7 mouse cellular contexts compared by ENCODE assay signal in the genomic region with DNA sequence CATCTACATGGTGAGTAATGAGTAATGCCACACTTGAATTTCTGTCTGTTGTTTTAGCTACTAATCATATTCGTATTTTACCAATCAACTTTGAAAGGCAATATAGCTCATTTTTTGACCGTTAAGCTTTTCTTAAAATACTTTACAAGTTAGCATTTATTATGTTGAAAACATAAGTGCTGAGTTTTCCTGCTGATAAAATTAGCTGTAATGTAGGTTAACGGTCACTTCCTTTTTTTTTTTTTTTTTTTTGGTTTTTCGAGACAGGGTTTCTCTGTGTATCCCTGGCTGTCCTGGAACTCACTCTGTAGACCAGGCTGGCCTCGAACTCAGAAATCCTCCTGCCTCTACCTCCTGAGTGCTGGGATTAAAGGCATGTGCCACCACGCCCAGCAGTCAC. TPM values are rescaled to one million over a fixed set of nuclear protein-coding genes. Genes with fewer than 3 reads are reported as not detected.
DNase-seq lines count a peak whose midpoint lies in the region; TF ChIP-seq lines count a peak whose summit lies in the region.
"Not testable (repeated sequence)": the region's sequence is repeated elsewhere in the genome, so short reads cannot be mapped to it uniquely, and the experiment has no call there.
"Had no signal": no experiment of that assay in that cellular context is flagged by ENCODE, and none has a peak within 500 bp of the region (broad histone marks: within the 10 kb centered on the region; RNA-seq: fewer than 3 reads in every experiment).

No protein-coding gene starts in this region.

- peak; percentile 26 for DNase-seq in MEL (ENCODE audit: low read depth, low spot score)

- not testable (repeated sequence) for H3K27me3 ChIP-seq in MEL (ENCODE audit: control insufficient read depth in 1 of 2, insufficient read depth in 2 of 2, low read length in 2 of 2)

- H3K27ac ChIP-seq in MEL (ENCODE audit: control insufficient read depth, low read depth, low read length) (peak overlapping the region; percentile 63), macrophage (peak overlapping the region; percentile 65)
- peak overlapping the region; percentile 78 for H3K27ac ChIP-seq in bone marrow macrophage, adult 2 months (ENCODE audit: insufficient read depth, low read depth, low read length)

- not testable (repeated sequence) for TF ChIP-seq CTCF in MEL (IDR thresholded peaks at IDR 0.05 in 2 of 3, conservative IDR thresholded peaks at IDR 0.05 in 1 of 3; ENCODE audit: control insufficient read depth in 1 of 3, insufficient read depth in 1 of 3, low read depth in 2 of 3, low read length in 3 of 3, poor library complexity in 1 of 3, severe bottlenecking in 1 of 3); bone marrow macrophage, adult 2 months (IDR thresholded peaks at IDR 0.05; ENCODE audit: low read depth, low read length)

- not testable (repeated sequence) for H3K9ac ChIP-seq in MEL (ENCODE audit: control insufficient read depth, low read depth, low read length, poor library complexity, severe bottlenecking)

- H3K4me3 ChIP-seq in MEL (ENCODE audit: control insufficient read depth in 1 of 2, insufficient read depth in 1 of 2, low read depth in 2 of 2, low read length in 2 of 2); bone marrow macrophage, adult 2 months (ENCODE audit: insufficient read depth, low read length); macrophage (ENCODE audit: inconsistent target): not testable (repeated sequence)

- TF ChIP-seq POLR2A in MEL (IDR thresholded peaks at IDR 0.05; ENCODE audit: control insufficient read depth in 1 of 2, insufficient read depth in 1 of 2, low read depth in 1 of 2, low read length in 2 of 2, poor library complexity in 1 of 2); bone marrow macrophage, adult 2 months (IDR thresholded peaks at IDR 0.05; ENCODE audit: borderline replicate concordance, low read depth, low read length): not testable (repeated sequence)

- 16% methylated on average over 5 of the region's 6 CpGs for WGBS in macrophage (ENCODE audit: missing documents)

- peaks cover 2 to 16% of the 10 kb centered on the region in 2 experiments for H3K36me3 ChIP-seq in MEL (ENCODE audit: control insufficient read depth in 1 of 2, insufficient read depth in 2 of 2, low read length in 2 of 2)
- H3K36me3 ChIP-seq in macrophage (ENCODE audit: inconsistent target) = peaks cover 56% of the 10 kb centered on the region

- TF ChIP-seq EP300 in MEL (IDR thresholded peaks at IDR 0.05; ENCODE audit: low read depth in 1 of 2, low read length in 2 of 2) = peak; percentile 48 to 62; a peak in 2 of 4 replicates

- not testable (repeated sequence) for H3K9me3 ChIP-seq in MEL (replicated peaks; ENCODE audit: insufficient read depth, low read length)

- not testable (repeated sequence) for TF ChIP-seq RAD21 in MEL (IDR thresholded peaks at IDR 0.05; ENCODE audit: low read depth, low read length)

- H3K4me1 ChIP-seq in MEL (ENCODE audit: control insufficient read depth in 1 of 2, insufficient read depth in 2 of 2, low read length in 2 of 2) = peaks cover 13 to 14% of the 10 kb centered on the region in 2 experiments
- not testable (repeated sequence) for H3K4me1 ChIP-seq in bone marrow macrophage, adult 2 months (ENCODE audit: control insufficient read depth, insufficient read depth, low read length)

- H3K79me2 ChIP-seq in MEL (ENCODE audit: control insufficient read depth, insufficient read depth, low read length, poor library complexity); macrophage (ENCODE audit: inconsistent target): not testable (repeated sequence)

TF ChIP-seq in MEL, 35 proteins besides CTCF, POLR2A, EP300 and RAD21:
- 0 out of 2 replicates have a peak, but pooled peaks have one; percentile 20 for TF ChIP-seq TCF12 (IDR thresholded peaks at IDR 0.05; ENCODE audit: low read depth, low read length)
- TF ChIP-seq MYB (IDR thresholded peaks at IDR 0.05; ENCODE audit: low read depth, low read length) = peak; percentile 35; the same call in 1 of the 2 replicates
- peak; percentile 89 for TF ChIP-seq ZNF384 (IDR thresholded peaks at IDR 0.05; ENCODE audit: low read depth, low read length)

RNA-seq across cellular contexts. Expression of a gene that starts 26.8 kb away (rescaled TPM):
- total RNA-seq in MEL (2012; rRNA removed) = 22.3 and 25.9 TPM in 2 replicates
- polyA plus RNA-seq in MEL (2012; ENCODE audit: insufficient read depth in 1 of 2, insufficient read length in 2 of 2, low read depth in 1 of 2, low replicate concordance in 2 of 2, missing spikeins in 1 of 2) = 10 to 100 TPM in 1 of 2 experiments, not detected in 1; 29.3 TPM
- 28.1 and 30.3 TPM in 2 replicates for polyA plus RNA-seq in bone marrow macrophage, adult 2 months (2012; ENCODE audit: insufficient read depth, insufficient read length, missing spikeins)
- total RNA-seq in macrophage (2018; cell fraction: chromatin; rRNA removed) = 10 to 100 TPM; 22.0 to 67.7 (median 45.9) TPM
- total RNA-seq in macrophage (2018; cell fraction: cytosol; rRNA removed) = 10 to 100 TPM; 16.6 to 31.3 (median 26.2) TPM
- 10 to 100 TPM; 19.4 to 41.1 (median 29.3) TPM for total RNA-seq in macrophage (2018; cell fraction: nucleus; rRNA removed)
- 27.9 to 40.8 TPM (median 29.5 TPM) in 3 replicates for polyA plus RNA-seq in macrophage (2018)

RNA-seq across cellular contexts. Expression of a gene that starts 56.1 kb away (rescaled TPM):
- 2.2 and 4.1 TPM in 2 replicates for total RNA-seq in MEL (2012; rRNA removed)
- 1 to 10 TPM in 1 of 2 experiments, not detected in 1; 8.0 TPM for polyA plus RNA-seq in MEL (2012; ENCODE audit: insufficient read depth in 1 of 2, insufficient read length in 2 of 2, low read depth in 1 of 2, low replicate concordance in 2 of 2, missing spikeins in 1 of 2)
- polyA plus RNA-seq in bone marrow macrophage, adult 2 months (2012; ENCODE audit: insufficient read depth, insufficient read length, missing spikeins) = 1,528 and 1,623 TPM in 2 replicates
- 100 to 1,000 TPM in 25 of 26 experiments, 10 to 100 TPM in 1; 88.6 to 854 (median 496) TPM for total RNA-seq in macrophage (2018; cell fraction: chromatin; rRNA removed)
- total RNA-seq in macrophage (2018; cell fraction: cytosol; rRNA removed) = 1,000 to 10,000 TPM; 1,640 to 2,709 (median 2,101) TPM
- 1,000 to 10,000 TPM in 25 of 26 experiments, 100 to 1,000 TPM in 1; 456 to 3,671 (median 2,465) TPM for total RNA-seq in macrophage (2018; cell fraction: nucleus; rRNA removed)
- 1,992 to 3,134 TPM (median 2,166 TPM) in 3 replicates for polyA plus RNA-seq in macrophage (2018)

RNA-seq across cellular contexts. Expression of a gene that starts 59.0 kb away (rescaled TPM):
- total RNA-seq in MEL (2012; rRNA removed) = not detected in 2 replicates
- polyA plus RNA-seq in MEL (2012; ENCODE audit: insufficient read depth in 1 of 2, insufficient read length in 2 of 2, low read depth in 1 of 2, low replicate concordance in 2 of 2, missing spikeins in 1 of 2) (not detected), macrophage (2018) (not detected in 3 replicates)
- polyA plus RNA-seq in bone marrow macrophage, adult 2 months (2012; ENCODE audit: insufficient read depth, insufficient read length, missing spikeins) = not detected in 2 replicates
- not detected for total RNA-seq in macrophage (2018; cell fraction: chromatin; rRNA removed)
- total RNA-seq in macrophage (2018; cell fraction: cytosol; rRNA removed) = not detected
- not detected for total RNA-seq in macrophage (2018; cell fraction: nucleus; rRNA removed)
- total RNA-seq: CH12.LX had no signal
- polyA plus RNA-seq: activated CD4-positive, CD25-positive, alpha-beta regulatory T cell, adult 4 months; CD4-positive, CD25-positive, alpha-beta regulatory T cell, adult 4 months; G1E had no signal

Comparison
In these comparisons a context has a peak if more than half of its experiments do, and no peak if none do; other contexts are left out.
1. RNA of a gene that starts 56.1 kb away (polyA plus RNA-seq): 1,992 to 3,134 TPM in macrophage and 1,528 to 1,623 TPM in bone marrow macrophage, adult 2 months; 8.0 TPM in MEL; every median in the first group is over 100 times any median in the second.
2. Peak in every context shown above with its lines, with median percentiles within 50 percentile points of each other: H3K27ac ChIP-seq.